Mouse (Mus musculus) forebrain, embryonic 14.5 days (tissue): ENCODE data around the gene Acadvl. TPM values are rescaled to one million over a fixed set of nuclear protein-coding genes. Genes with fewer than 3 reads are reported as not detected.

Experiments
- ATAC-seq: fragments of 200-750 bp; cut with Nextera tagmentation; 2 replicates; pipeline ENCODE4 v1.8.0; 2017; ENCODE audit warnings: mild to moderate bottlenecking, moderate library complexity
- DNase-seq: peaks from one replicate; pipeline ENCODE4 v3.0.0-alpha.2; 2015; ENCODE audit warnings: low spot score
- H3K27ac ChIP-seq: fragments of 300-500 bp; sonication (generic); 2 replicates; pipeline ENCODE4 v1.5.1; 2014; ENCODE audit warnings: low read depth, mild to moderate bottlenecking, control low read depth, low read length, moderate library complexity
- H3K27me3 ChIP-seq: fragments of 300-500 bp; sonication (generic); replicated peaks from 2 replicates; pipeline ENCODE4 v1.6.1; 2014; ENCODE audit warnings: low read length, control low read depth, mixed read lengths; ENCODE audit not compliant: control insufficient read depth, insufficient read depth
- H3K36me3 ChIP-seq: fragments of 300-500 bp; sonication (generic); 2 replicates; pipeline ENCODE4 v1.6.1; 2014; ENCODE audit warnings: low read length, control low read depth; ENCODE audit not compliant: control insufficient read depth, insufficient read depth
- H3K4me1 ChIP-seq: fragments of 300-500 bp; sonication (generic); 2 replicates; pipeline ENCODE4 v1.6.1; 2014; ENCODE audit warnings: antibody characterized with exemption, low read length, control low read depth; ENCODE audit not compliant: control insufficient read depth, insufficient read depth
- H3K4me2 ChIP-seq: fragments of 300-500 bp; sonication (generic); 2 replicates; pipeline ENCODE4 v1.6.1; 2014; ENCODE audit warnings: mild to moderate bottlenecking, control low read depth, low read length
- H3K4me3 ChIP-seq: fragments of 300-500 bp; sonication (generic); 2 replicates; pipeline ENCODE4 v1.5.1; 2014; ENCODE audit warnings: low read depth, low read length, control low read depth
- H3K9ac ChIP-seq: fragments of 300-500 bp; sonication (generic); 2 replicates; pipeline ENCODE4 v1.6.1; 2014; ENCODE audit warnings: mild to moderate bottlenecking, low read length, control low read depth, moderate library complexity
- H3K9me3 ChIP-seq: fragments of 300-500 bp; sonication (generic); replicated peaks from 2 replicates; pipeline ENCODE4 v1.6.1; 2016; ENCODE audit warnings: low read length, control low read depth, mixed read lengths; ENCODE audit not compliant: control insufficient read depth
- WGBS: fragments of 180-500 bp; shearing (Covaris S2); extraction: QIAGEN DNeasy Blood & Tissue Kit; methylation state at CpG from one replicate; pipeline ENCODE4 v1.1.7; 2014; 5-methylcytosine and 5-hydroxymethylcytosine counted together
- polyA plus RNA-seq: library from polyadenylated mRNA; unstranded; fragments of >200 nt; fragmentation: Nextera tagmentation; extraction: Ambion mirVana; gene quantifications from 2 replicates; pipeline ENCODE4 v1.2.1, GENCODE M21; 2014

Gene Acadvl
- polyA plus RNA-seq, 1 experiment from 2014 or later = 53.3 TPM

DNA sequence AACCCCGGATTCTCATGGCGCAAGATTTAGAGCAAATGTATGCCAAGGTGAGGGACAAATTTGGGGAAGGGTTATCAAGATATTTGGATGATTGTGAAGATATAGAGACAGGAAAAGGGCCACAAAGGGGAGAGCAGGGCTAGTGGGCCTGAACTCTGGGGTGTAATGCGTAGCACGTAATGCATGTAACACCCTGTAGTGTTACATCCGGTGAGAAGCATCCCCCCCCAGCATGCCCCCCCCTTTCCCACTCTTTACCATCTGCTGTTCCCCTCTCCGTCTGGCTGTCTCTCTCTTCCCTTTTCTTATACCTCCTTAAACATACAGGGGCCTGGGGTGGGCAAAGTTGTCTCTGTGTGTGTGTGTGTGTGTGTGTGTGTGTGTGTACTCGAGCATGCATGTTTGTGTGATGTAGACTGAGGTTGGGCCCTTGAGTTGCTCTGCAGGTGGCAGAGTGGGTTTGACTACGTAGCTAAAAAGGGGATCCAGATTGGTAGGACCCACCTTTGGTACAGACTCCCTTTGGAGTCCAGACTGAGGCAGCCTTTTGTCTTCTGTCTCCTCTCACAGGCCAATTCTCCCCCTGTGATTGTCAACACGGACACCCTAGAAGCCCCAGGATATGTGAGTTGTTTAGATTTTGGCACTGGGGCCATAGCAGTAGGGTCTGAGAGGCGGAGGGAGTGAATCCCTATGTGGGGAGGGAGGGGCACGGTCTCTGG lies 14.8 kb upstream of the Acadvl start:
- peaks cover 48% of the 10 kb centered on the region for H3K4me1 ChIP-seq
- H3K4me2 ChIP-seq = peak overlapping the region; percentile 59
- H3K9me3 ChIP-seq = no peaks in the 10 kb centered on the region
- H3K27ac ChIP-seq = peak overlapping the region; percentile 98
- ATAC-seq = peak; percentile 67
- peak overlapping the region; percentile 31 for H3K4me3 ChIP-seq
- peak overlapping the region; percentile 59 for H3K9ac ChIP-seq
- DNase-seq = peak; percentile 76
- H3K27me3 ChIP-seq = no peaks in the 10 kb centered on the region
- peaks cover 43% of the 10 kb centered on the region for H3K36me3 ChIP-seq
- 22% methylated on average over 11 of the region's 11 CpGs for WGBS

- Histone ChIP-seq H3K27me3 (no peaks in the 10 kb centered on the region), H3K9ac (peak overlapping the region; percentile 59), H3K4me2 (peak overlapping the region; percentile 59), H3K4me1 (peaks cover 53% of the 10 kb centered on the region), H3K4me3 (peak overlapping the region; percentile 31), H3K36me3 (peaks cover 39% of the 10 kb centered on the region), H3K9me3 (no peaks in the 10 kb centered on the region), H3K27ac (peak overlapping the region; percentile 98)
- WGBS = under 1% methylated on average over 20 of the region's 20 CpGs
- ATAC-seq (peak; percentile 92), DNase-seq (peak; percentile 99)
Observed at GRCm38 (mm10) chr11:70029130-70029801, 14.1 kb upstream of the Acadvl start.

GRCm38 (mm10) chr11:70028401-70029129 lies 13.4 kb upstream of the Acadvl start:
- no peak for DNase-seq
- H3K4me2 ChIP-seq = peak overlapping the region; percentile 59
- H3K9ac ChIP-seq = peak overlapping the region; percentile 59
- H3K4me3 ChIP-seq = peak overlapping the region; percentile 31
- ATAC-seq = peak; percentile 3; the same call in 1 of the 2 replicates
- H3K36me3 ChIP-seq = peaks cover 32% of the 10 kb centered on the region
- no peaks in the 10 kb centered on the region for H3K27me3 ChIP-seq
- 18% methylated on average over 12 of the region's 12 CpGs for WGBS
- peak overlapping the region; percentile 98 for H3K27ac ChIP-seq
- H3K4me1 ChIP-seq = peaks cover 58% of the 10 kb centered on the region
- H3K9me3 ChIP-seq = no peaks in the 10 kb centered on the region

DNA sequence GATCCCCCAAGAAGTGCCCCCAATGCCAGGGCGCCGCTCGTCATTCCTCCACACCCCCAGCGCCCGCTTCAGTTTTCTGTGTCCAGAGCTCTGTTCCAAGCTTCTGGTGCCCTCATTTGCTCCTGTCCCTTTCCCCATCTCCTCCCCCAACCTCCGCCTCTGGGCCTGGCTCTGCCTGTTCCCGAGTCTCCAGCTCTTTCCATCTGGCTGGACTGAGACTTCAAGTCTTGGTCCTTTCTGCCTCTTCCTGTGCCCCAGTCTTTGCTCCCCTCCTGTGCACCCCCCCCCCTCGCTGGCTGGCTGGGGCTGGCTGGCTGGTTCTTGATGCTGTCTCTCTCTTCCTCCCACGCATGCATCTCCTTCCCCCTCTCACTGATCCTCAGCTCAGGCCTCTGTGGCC lies 12.2 kb upstream of the Acadvl start:
- peak overlapping the region; percentile 98 for H3K27ac ChIP-seq
- H3K4me3 ChIP-seq = no peak overlapping the region; the same call in 1 of the 2 replicates
- peaks cover 20% of the 10 kb centered on the region for H3K36me3 ChIP-seq
- H3K27me3 ChIP-seq = no peaks in the 10 kb centered on the region
- peak overlapping the region; percentile 59 for H3K9ac ChIP-seq
- no peak for ATAC-seq
- no peak for DNase-seq
- no peaks in the 10 kb centered on the region for H3K9me3 ChIP-seq
- WGBS = 25% methylated on average over 9 of the region's 9 CpGs
- peaks cover 68% of the 10 kb centered on the region for H3K4me1 ChIP-seq
- peak overlapping the region; percentile 59 for H3K4me2 ChIP-seq

GRCm38 (mm10) chr11:70026689-70027088 lies 11.5 kb upstream of the Acadvl start:
- Histone ChIP-seq H3K27me3 (no peaks in the 10 kb centered on the region), H3K27ac (peak overlapping the region; percentile 98; the same call in 1 of the 2 replicates), H3K4me1 (peaks cover 73% of the 10 kb centered on the region), H3K4me3 (peak overlapping the region; percentile 20), H3K36me3 (peaks cover 13% of the 10 kb centered on the region), H3K4me2 (peak overlapping the region; percentile 59), H3K9ac (peak overlapping the region; percentile 59), H3K9me3 (no peaks in the 10 kb centered on the region)
- no peak for ATAC-seq
- WGBS = 3% methylated on average over 16 of the region's 19 CpGs
- peak; percentile 65 for DNase-seq

- H3K36me3 ChIP-seq = no peaks in the 10 kb centered on the region
- WGBS = 14% methylated on average over 6 of the region's 6 CpGs
- no peaks in the 10 kb centered on the region for H3K9me3 ChIP-seq
- DNase-seq = no peak
- H3K4me2 ChIP-seq = peak overlapping the region; percentile 69
- H3K4me1 ChIP-seq = peaks cover 75% of the 10 kb centered on the region
- peak overlapping the region; percentile 44 for H3K27ac ChIP-seq
- peak overlapping the region; percentile 66 for H3K9ac ChIP-seq
- no peaks in the 10 kb centered on the region for H3K27me3 ChIP-seq
- no peak for ATAC-seq
- H3K4me3 ChIP-seq = peak overlapping the region; percentile 37
Observed at GRCm38 (mm10) chr11:70024151-70024514, 8.9 kb upstream of the Acadvl start.

DNA sequence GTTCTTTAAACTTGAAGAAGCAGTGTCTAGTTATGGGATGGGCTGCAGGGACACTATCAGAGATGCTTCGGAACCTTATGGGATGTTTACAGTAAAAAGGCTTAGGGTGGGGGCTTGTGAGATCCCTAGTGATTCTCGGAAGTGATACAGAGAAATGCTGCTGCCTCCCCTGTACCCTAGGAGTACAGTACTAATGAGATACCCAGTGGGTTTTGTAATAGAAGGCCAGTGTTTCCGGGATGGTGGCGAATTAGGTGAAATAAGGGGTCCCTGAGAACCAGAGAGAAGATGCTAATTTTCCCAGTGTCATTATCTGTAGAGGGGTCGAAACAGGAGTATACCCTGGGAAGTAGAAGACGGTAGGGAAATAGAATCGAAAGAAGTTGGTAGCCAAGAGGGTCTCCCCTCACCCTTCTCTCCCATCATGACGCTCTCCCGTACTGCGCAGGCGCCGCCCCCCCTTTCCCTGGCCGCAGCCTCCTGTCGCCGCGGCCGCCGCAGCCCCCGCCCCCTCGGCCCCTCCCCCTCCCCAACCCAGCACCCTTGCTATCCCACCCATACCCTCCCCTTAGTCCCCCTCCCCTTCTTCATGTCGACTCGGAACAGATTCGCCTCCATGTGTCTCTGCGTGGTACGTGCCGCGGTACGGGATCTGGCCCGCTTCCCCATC lies 8.4 kb upstream of the Acadvl start:
- DNase-seq (peak; percentile 77), ATAC-seq (no peak)
- H3K4me2 ChIP-seq = peak overlapping the region; percentile 69
- WGBS = 3% methylated on average over 24 of the region's 29 CpGs
- peak overlapping the region; percentile 44 for H3K27ac ChIP-seq
- H3K9me3 ChIP-seq = no peaks in the 10 kb centered on the region
- H3K27me3 ChIP-seq = no peaks in the 10 kb centered on the region
- no peaks in the 10 kb centered on the region for H3K36me3 ChIP-seq
- peak overlapping the region; percentile 37 for H3K4me3 ChIP-seq
- H3K9ac ChIP-seq = peak overlapping the region; percentile 66
- H3K4me1 ChIP-seq = peaks cover 74% of the 10 kb centered on the region

DNA sequence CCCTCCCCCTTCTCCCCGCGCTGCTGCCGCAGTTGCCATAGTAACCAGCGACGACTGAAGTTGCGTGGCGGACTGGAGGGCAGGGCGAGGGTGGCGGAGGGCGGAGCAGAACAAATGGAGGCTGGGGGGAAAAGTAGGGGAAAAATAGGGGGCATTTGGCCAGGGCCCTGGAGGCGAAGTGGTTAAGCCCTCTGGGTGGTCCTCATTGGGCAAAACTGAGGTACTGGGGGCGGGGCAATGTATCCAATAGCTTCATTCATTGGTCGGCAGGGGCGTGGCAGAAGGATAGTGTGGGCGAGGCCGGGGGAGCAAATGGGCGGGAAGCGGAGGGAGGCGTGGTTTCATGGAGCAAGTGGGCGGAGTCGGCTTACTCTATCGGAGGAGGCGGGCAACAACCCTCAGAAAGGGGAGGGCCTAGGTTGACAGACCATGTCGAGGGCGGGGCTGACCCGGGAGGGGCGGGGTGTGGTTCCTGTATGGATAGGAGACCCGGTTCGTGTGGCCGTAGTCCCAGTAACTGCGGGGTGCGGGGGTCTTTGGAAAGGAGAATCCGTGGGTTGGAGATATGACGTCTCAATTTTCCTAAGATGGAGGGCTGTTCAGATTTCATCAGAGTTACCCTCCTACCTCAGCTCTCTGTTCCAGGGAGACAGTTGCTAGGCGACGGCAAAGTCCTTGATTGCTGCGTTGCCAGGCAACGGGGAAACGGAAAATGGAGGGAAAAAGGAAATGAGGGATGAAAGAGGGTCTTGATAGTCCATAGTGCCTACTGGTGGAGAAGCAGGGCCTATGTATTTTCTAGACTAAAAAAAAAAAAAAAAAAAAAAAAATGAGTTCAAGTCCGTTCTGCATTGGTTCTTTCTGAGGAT lies 6.3 kb upstream of the Acadvl start:
- WGBS = 1% methylated on average over 39 of the region's 40 CpGs
- peak; percentile 79 for ATAC-seq

More for the DNA sequence above, 6.3 kb upstream of the Acadvl start:
- peak; percentile 100 for DNase-seq
- Histone ChIP-seq H3K4me1 (peaks cover 61% of the 10 kb centered on the region), H3K9me3 (no peaks in the 10 kb centered on the region), H3K4me2 (peak overlapping the region; percentile 79), H3K27me3 (no peaks in the 10 kb centered on the region), H3K9ac (peak overlapping the region; percentile 94), H3K27ac (peak overlapping the region; percentile 90), H3K36me3 (no peaks in the 10 kb centered on the region), H3K4me3 (peak overlapping the region; percentile 66)
